Mouse (Mus musculus): Measurements from ENCODE around the gene Crebbp. TPM values are rescaled to one million over a fixed set of nuclear protein-coding genes. Genes with fewer than 3 reads are reported as not detected.

The Crebbp gene
- polyA plus RNA-seq, 2 experiments from 2014 or later: 77.5 to 84.9 TPM

DNA sequence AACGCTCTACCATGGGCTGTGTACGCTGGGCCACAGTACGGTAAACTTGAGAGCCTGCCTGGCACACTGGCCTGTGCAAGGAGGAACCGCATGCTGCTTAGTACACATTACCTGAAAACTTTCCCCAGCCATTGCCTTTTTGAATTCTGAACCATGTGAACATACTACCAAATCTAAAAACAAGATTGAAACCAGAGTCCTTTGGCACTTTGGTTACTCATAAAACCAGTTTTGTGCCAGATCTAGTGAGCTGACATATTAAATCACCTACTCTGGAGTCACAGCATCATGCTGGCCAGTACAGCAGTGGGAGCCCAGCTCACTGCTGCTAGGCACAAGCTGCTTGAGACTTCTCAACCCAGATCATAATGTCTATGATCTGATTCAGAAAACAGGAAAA lies 172.2 kb downstream of the Crebbp start:
- ATAC-seq: no peak

DNA sequence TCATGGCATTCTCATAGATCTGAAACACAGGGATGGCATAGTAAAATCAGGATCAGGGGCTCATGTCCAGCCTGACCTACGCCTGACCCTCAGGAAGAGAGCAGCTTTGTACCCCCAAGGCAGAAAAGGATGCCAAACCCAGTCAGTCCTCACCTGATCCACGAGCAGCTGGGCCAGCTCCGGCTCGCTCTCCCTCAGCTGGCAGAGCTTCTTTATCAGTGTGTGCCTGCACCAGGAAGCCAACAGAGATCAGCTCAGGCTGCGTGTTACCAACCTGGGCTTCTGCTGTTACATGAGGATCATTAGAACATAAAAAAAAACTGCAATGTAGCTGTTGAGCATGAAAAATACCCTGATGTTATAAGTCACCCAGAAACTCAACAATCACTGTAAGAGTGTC lies 173.6 kb downstream of the Crebbp start:
- ATAC-seq: no peak

DNA sequence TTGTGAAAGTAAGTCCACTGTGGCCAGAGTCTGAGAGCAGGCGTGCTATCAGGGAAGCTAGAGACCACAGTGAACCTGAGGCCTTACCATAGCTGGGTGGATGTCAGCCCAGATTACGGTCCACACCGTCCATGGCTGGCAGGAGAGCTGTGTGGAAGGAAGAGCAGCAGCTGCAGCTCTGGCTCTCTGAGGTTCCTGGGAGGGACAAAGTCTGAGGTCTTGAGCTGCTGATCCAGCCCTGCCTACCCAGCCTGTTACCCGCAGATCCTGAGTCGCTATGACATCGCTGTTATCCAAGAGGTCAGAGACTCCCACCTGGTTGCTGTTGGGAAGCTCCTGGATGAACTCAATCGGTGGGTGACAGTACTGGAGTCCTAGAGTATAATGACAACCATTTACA lies 176.1 kb downstream of the Crebbp start:
- ATAC-seq: no peak

GRCm38 (mm10) chr16:4036807-4037206 lies 177.0 kb downstream of the Crebbp start, which contains the start of gene Dnase1:
TSS of gene Dnase1 (plus strand) at chr16:4036942.
- no peak for ATAC-seq

- ATAC-seq: no peak
Measured at GRCm38 (mm10) chr16:4035575-4035974, 178.2 kb downstream of the Crebbp start.

- no peak for ATAC-seq
Measured at GRCm38 (mm10) chr16:4034476-4034875, 179.3 kb downstream of the Crebbp start.

DNA sequence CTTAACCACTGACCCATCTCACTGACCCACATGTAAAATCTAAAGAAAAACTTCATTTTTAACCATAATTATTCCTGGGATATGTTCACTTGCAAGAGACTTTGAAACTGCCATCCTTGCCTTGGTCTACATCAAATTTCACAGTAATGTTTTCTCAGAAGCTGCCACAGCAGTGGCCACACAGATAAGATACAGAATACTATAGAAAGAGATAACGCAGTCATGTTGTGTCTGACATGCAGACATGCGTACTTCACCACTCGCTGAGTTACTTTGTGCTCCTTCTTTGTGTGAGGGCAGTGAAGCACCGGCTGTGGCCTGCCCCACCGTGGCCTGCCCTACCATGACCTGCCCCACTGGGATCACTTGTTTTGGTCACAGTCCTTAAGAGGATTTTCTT lies 179.8 kb downstream of the Crebbp start:
- ATAC-seq: no peak

GRCm38 (mm10) chr16:4032341-4032748 lies 181.5 kb downstream of the Crebbp start:
- ATAC-seq: no peak

DNA sequence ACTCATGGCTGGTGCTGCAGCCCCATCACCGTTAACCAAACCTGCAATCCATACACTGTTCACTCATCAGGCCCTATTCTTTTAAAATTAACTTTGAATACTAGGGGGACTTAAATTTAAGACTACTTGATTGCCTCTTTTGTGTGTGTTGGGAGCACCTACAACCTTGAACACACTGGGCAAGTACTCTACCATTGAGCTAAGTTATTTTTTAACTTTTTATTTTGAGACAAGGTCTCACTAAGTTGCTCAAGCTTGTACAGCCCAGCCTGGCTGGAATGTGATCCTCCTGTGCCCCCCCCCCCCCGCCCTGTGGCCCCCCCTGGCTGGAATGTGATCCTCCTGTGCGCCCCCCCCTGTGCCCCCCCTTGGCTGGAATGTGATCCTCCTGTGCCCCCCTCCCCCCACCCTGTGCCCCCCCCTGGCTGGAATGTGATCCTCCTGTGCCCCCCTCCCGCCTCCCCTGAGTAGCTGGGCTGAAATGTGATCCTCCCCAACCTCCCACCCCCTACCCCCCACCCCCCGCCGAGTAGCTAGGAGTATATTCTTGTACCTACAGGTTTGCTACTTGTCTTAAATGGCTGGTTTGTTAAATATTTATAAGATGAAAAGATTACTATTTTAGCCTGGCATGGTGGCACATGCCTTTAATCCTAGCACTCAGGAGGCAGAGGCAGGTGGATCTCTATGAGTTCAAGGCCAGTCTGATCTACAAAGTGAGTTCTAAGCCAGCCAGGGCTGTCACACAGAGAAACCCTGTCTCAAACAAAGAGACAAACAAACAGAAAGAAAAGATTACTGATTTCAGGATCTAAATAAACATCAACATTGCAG lies 182.1 kb downstream of the Crebbp start:
- ATAC-seq: no peak

Other genes with a start within 250 kb of the Crebbp start
- gene Nlrc3, start 237.4 kb downstream of the Crebbp start, polyA plus RNA-seq (2017; shearing (Covaris generic)): 10 to 100 TPM; 56.1 to 73.3 TPM
- gene Slx4, start 210.2 kb downstream of the Crebbp start, polyA plus RNA-seq (2017; shearing (Covaris generic)): 10 to 100 TPM; 15.2 to 26.6 TPM
- 10 to 100 TPM in 1 of 2 experiments, 1 to 10 TPM in 1; 5.4 to 10.7 TPM for gene Dnase1, start 177.1 kb downstream of the Crebbp start, polyA plus RNA-seq (2017; shearing (Covaris generic))
- 100 to 1,000 TPM in 1 of 2 experiments, 10 to 100 TPM in 1; 66.6 to 101 TPM for gene Trap1, start 136.2 kb downstream of the Crebbp start, polyA plus RNA-seq (2017; shearing (Covaris generic))
- under 1 TPM; 0.52 to 0.70 TPM for gene Adcy9, start 206.5 kb upstream of the Crebbp start, polyA plus RNA-seq (2017; shearing (Covaris generic))